Mouse (Mus musculus): ENCODE data around the gene Ptpru. TPM values are rescaled to one million over a fixed set of nuclear protein-coding genes. Genes with fewer than 3 reads are reported as not detected.

Gene Ptpru
- polyA plus RNA-seq, 1 experiment: 1.0 TPM

GRCm38 (mm10) chr4:131778616-131779275, 59.3 kb downstream of the Ptpru start:
- H3ac ChIP-seq (ENCODE audit: control insufficient read depth, insufficient read length): no peak overlapping the region
- H3K79me2 ChIP-seq (ENCODE audit: control insufficient read depth, insufficient read depth): no peaks in the 10 kb centered on the region
- H3K4me2 ChIP-seq (ENCODE audit: low read depth): no peak overlapping the region
- H3K36me3 ChIP-seq (ENCODE audit: control insufficient read depth, insufficient read depth): no peaks in the 10 kb centered on the region
- TF ChIP-seq MAX (IDR thresholded peaks at IDR 0.05; ENCODE audit: low read depth): no peak
- no peak for TF ChIP-seq MYOD1 (IDR thresholded peaks at IDR 0.05; ENCODE audit: control insufficient read depth in 1 of 3, insufficient read length in 2 of 3, low read depth in 2 of 3)
- no peak for TF ChIP-seq USF1 (IDR thresholded peaks at IDR 0.05; ENCODE audit: low read depth)
- TF ChIP-seq E2F4 (IDR thresholded peaks at IDR 0.05; ENCODE audit: insufficient read depth): no peak
- no peak for TF ChIP-seq POLR2AphosphoS2 (IDR thresholded peaks at IDR 0.05; ENCODE audit: insufficient read length, low read depth)
- no peak for TF ChIP-seq CEBPB (IDR thresholded peaks at IDR 0.05; ENCODE audit: insufficient read depth, poor library complexity, severe bottlenecking)
- no peak for TF ChIP-seq SRF (IDR thresholded peaks at IDR 0.05; ENCODE audit: control insufficient read depth, insufficient read length, low read depth)
- TF ChIP-seq POLR2A (IDR thresholded peaks at IDR 0.05; ENCODE audit: insufficient read length, low read depth): no peak
- TF ChIP-seq TCF3 (IDR thresholded peaks at IDR 0.05; ENCODE audit: insufficient read length, low read depth): no peak
- TF ChIP-seq REST (IDR thresholded peaks at IDR 0.05; ENCODE audit: insufficient read depth, insufficient read length): no peak
- no peak for TF ChIP-seq MYOG (IDR thresholded peaks at IDR 0.05; ENCODE audit: control insufficient read depth in 1 of 3, insufficient read depth in 1 of 3, insufficient read length in 2 of 3, low read depth in 2 of 3)
- TF ChIP-seq TCF12 (IDR thresholded peaks at IDR 0.05; ENCODE audit: insufficient read depth, poor library complexity, severe bottlenecking): no peak
- H3K4me3 ChIP-seq: no peak overlapping the region
- H3K27me3 ChIP-seq (ENCODE audit: control insufficient read depth, insufficient read depth, insufficient read length): peaks cover 49% of the 10 kb centered on the region

GRCm38 (mm10) chr4:131771384-131771783, 66.7 kb downstream of the Ptpru start:
- Histone ChIP-seq H3K4me3 (no peak overlapping the region), H3K36me3 (ENCODE audit: control insufficient read depth, insufficient read depth) (no peaks in the 10 kb centered on the region), H3ac (ENCODE audit: control insufficient read depth, insufficient read length) (no peak overlapping the region), H3K4me2 (ENCODE audit: low read depth) (no peak overlapping the region), H3K79me2 (ENCODE audit: control insufficient read depth, insufficient read depth) (no peaks in the 10 kb centered on the region), H3K27me3 (ENCODE audit: control insufficient read depth, insufficient read depth, insufficient read length) (peaks cover 46% of the 10 kb centered on the region)
- TF ChIP-seq MAX (IDR thresholded peaks at IDR 0.05; ENCODE audit: low read depth) (no peak), TCF12 (IDR thresholded peaks at IDR 0.05; ENCODE audit: insufficient read depth, poor library complexity, severe bottlenecking) (no peak), POLR2AphosphoS2 (IDR thresholded peaks at IDR 0.05; ENCODE audit: insufficient read length, low read depth) (no peak), SRF (IDR thresholded peaks at IDR 0.05; ENCODE audit: control insufficient read depth, insufficient read length, low read depth) (no peak), TCF3 (IDR thresholded peaks at IDR 0.05; ENCODE audit: insufficient read length, low read depth) (no peak), POLR2A (IDR thresholded peaks at IDR 0.05; ENCODE audit: insufficient read length, low read depth) (no peak), MYOG (IDR thresholded peaks at IDR 0.05; ENCODE audit: control insufficient read depth in 1 of 3, insufficient read depth in 1 of 3, insufficient read length in 2 of 3, low read depth in 2 of 3) (no peak), REST (IDR thresholded peaks at IDR 0.05; ENCODE audit: insufficient read depth, insufficient read length) (no peak)

- Histone ChIP-seq H3ac (ENCODE audit: control insufficient read depth, insufficient read length) (no peak overlapping the region), H3K4me2 (ENCODE audit: low read depth) (no peak overlapping the region), H3K4me3 (no peak overlapping the region), H3K27me3 (ENCODE audit: control insufficient read depth, insufficient read depth, insufficient read length) (no peaks in the 10 kb centered on the region), H3K36me3 (ENCODE audit: control insufficient read depth, insufficient read depth) (no peaks in the 10 kb centered on the region), H3K79me2 (ENCODE audit: control insufficient read depth, insufficient read depth) (no peaks in the 10 kb centered on the region)
- no peak for TF ChIP-seq MYOD1 (IDR thresholded peaks at IDR 0.05; ENCODE audit: control insufficient read depth in 1 of 3, insufficient read length in 2 of 3, low read depth in 2 of 3)
- no peak for TF ChIP-seq POLR2A (IDR thresholded peaks at IDR 0.05; ENCODE audit: insufficient read length, low read depth)
- no peak for TF ChIP-seq REST (IDR thresholded peaks at IDR 0.05; ENCODE audit: insufficient read depth, insufficient read length)
- no peak for TF ChIP-seq POLR2AphosphoS2 (IDR thresholded peaks at IDR 0.05; ENCODE audit: insufficient read length, low read depth)
- TF ChIP-seq TCF12 (IDR thresholded peaks at IDR 0.05; ENCODE audit: insufficient read depth, poor library complexity, severe bottlenecking): no peak
- TF ChIP-seq MAX (IDR thresholded peaks at IDR 0.05; ENCODE audit: low read depth): no peak
- TF ChIP-seq USF1 (IDR thresholded peaks at IDR 0.05; ENCODE audit: low read depth): no peak
- no peak for TF ChIP-seq CEBPB (IDR thresholded peaks at IDR 0.05; ENCODE audit: insufficient read depth, poor library complexity, severe bottlenecking)
- TF ChIP-seq MYOG (IDR thresholded peaks at IDR 0.05; ENCODE audit: control insufficient read depth in 1 of 3, insufficient read depth in 1 of 3, insufficient read length in 2 of 3, low read depth in 2 of 3): no peak
- TF ChIP-seq SRF (IDR thresholded peaks at IDR 0.05; ENCODE audit: control insufficient read depth, insufficient read length, low read depth): no peak
- no peak for TF ChIP-seq E2F4 (IDR thresholded peaks at IDR 0.05; ENCODE audit: insufficient read depth)
- TF ChIP-seq TCF3 (IDR thresholded peaks at IDR 0.05; ENCODE audit: insufficient read length, low read depth): no peak
These were observed 74.2 kb downstream of the Ptpru start for GRCm38 (mm10) chr4:131763911-131764310.

GRCm38 (mm10) chr4:131763479-131763878, 74.6 kb downstream of the Ptpru start:
- no peak overlapping the region for H3ac ChIP-seq (ENCODE audit: control insufficient read depth, insufficient read length)
- no peak for TF ChIP-seq USF1 (IDR thresholded peaks at IDR 0.05; ENCODE audit: low read depth)
- no peak for TF ChIP-seq REST (IDR thresholded peaks at IDR 0.05; ENCODE audit: insufficient read depth, insufficient read length)
- no peak for TF ChIP-seq POLR2AphosphoS2 (IDR thresholded peaks at IDR 0.05; ENCODE audit: insufficient read length, low read depth)
- TF ChIP-seq POLR2A (IDR thresholded peaks at IDR 0.05; ENCODE audit: insufficient read length, low read depth): no peak
- no peak for TF ChIP-seq TCF3 (IDR thresholded peaks at IDR 0.05; ENCODE audit: insufficient read length, low read depth)
- no peaks in the 10 kb centered on the region for H3K79me2 ChIP-seq (ENCODE audit: control insufficient read depth, insufficient read depth)
- no peaks in the 10 kb centered on the region for H3K27me3 ChIP-seq (ENCODE audit: control insufficient read depth, insufficient read depth, insufficient read length)
- no peaks in the 10 kb centered on the region for H3K36me3 ChIP-seq (ENCODE audit: control insufficient read depth, insufficient read depth)
- no peak overlapping the region for H3K4me3 ChIP-seq
- no peak overlapping the region for H3K4me2 ChIP-seq (ENCODE audit: low read depth)

All from myocyte (in vitro differentiated cells).